Mouse (Mus musculus): ENCODE measurements at regions not wholly inside any gene's neighbourhood (a gene's known extent, or its start where the extent isn't known, plus 50 kb on each side); places are given as distances from the start of the nearest gene placed in this dataset.

- no peak for TF ChIP-seq CTCF (IDR thresholded peaks at IDR 0.05; ENCODE audit: insufficient read depth, low read length)
- no peak for TF ChIP-seq POLR2A (IDR thresholded peaks at IDR 0.05; ENCODE audit: borderline replicate concordance, extremely low read depth, low read depth, low read length)
Observed at GRCm38 (mm10) chr12:78109931-78110330, 84.1 kb upstream of the Gm6657 start.

Data from lung, adult 2 months (tissue).